Mouse (Mus musculus): ENCODE results near the gene Nkx2-4. TPM values are rescaled to one million over a fixed set of nuclear protein-coding genes. Genes with fewer than 3 reads are reported as not detected.
A peak's percentile ranks its signal among the peaks of the same experiment; 100 is the strongest.

The Nkx2-4 gene
- polyA plus RNA-seq (2015; fragmentation: Nextera tagmentation; extraction: Ambion mirVana), result not detected in 2 replicates

DNA sequence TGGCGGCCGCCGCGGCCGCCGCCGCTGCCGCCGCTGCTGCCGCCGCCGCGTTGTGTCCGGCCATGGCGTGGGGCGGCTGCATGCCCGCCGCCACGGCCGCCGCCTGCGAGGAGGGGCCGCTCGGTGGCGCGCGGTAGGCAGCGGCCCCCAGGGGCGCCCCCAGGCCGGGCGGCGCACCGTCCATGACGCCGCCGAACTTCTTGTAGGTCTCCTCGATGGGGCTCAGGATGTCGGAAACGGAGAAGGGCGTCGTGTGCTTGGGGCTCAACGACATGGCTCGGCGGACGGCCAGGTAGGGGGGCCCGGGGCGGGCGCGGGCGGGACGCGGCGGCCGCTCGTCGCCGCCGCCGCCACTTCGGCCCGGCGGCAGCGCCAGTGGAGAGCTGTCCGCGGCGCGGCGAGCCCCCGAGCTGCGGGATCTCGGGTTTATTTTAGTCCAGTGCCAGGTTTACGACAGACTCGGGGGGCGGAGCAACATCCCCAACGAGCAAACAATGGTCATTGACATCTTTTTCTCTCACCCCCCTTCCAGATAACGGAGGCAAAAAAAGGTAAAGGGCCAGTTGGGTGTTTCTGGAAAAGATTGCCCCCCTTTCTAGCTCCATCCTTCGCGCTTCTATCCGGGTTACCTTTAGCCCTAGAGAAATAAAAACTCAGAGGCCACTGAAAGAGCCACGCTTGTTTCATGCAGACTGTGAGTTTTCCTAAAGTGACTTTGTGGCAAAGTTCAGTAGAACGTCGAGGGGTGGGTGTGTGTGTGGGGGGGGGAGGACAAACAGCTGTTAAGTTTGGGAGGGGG is at the start of gene Nkx2-4:
Nkx2-4 (minus strand) TSS at position 374 of the 799 bp plus-strand sequence.
- H3K4me2 ChIP-seq, result peak within 1 kb of the TSS; percentile 47
- no peak for ATAC-seq (ENCODE audit: low read depth)
- H3K4me1 ChIP-seq (replicated peaks), result peaks cover 16% of the 10 kb centered on the region
- H3K9me3 ChIP-seq, result no peaks in the 10 kb centered on the region
- whole genome bisulfite sequencing, result under 1% methylated on average over 67 of the region's 82 CpGs
- no peak within 1 kb of the TSS for H3K27ac ChIP-seq (replicated peaks)
- no peak within 1 kb of the TSS for H3K9ac ChIP-seq
- peaks cover 86% of the 10 kb centered on the region for H3K27me3 ChIP-seq
- H3K4me3 ChIP-seq, result peak within 1 kb of the TSS; percentile 26
- no peaks in the 10 kb centered on the region for H3K36me3 ChIP-seq

DNA sequence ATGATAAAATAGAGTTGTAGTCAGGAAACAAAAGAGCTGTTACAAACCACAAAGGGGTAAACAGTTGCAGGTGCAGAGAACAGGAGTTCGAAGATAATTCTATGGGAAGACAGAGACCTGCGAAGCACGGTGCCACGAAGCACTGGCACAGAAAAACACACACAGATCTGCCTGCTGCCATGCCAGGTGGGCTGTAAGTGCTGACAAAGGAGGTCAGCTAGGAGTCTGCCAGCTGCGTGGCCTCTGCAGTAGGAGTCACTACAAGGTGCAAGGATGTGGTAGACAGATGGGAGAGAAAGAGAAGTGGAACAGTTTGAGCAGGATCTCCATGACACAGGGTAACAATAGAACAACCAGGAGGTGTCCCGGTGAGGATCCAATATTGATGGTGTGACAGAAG is 42.1 kb upstream of the Nkx2-4 start:
- no peak overlapping the region for H3K9ac ChIP-seq

DNA sequence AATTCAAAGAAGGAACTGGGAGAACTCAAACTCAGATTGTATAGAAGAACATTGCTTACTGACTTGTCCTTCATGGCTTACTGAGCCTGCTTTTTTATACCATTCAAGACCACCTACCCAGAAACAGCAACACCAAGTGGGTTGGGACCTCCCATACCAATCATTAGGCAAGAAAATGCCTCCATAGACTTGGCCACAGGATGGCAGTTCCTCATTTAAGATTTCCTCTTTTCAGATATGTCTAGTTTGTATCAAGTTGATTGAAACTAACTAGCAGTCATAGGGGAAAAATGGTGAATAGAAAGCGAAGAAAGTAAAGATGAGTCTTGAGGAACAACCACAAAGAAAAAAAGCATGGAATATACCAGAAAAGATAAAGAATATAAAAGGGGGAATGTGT is 34.5 kb upstream of the Nkx2-4 start:
- WGBS, result 92% methylated on average over 1 of the region's 1 CpGs
- Histone ChIP-seq H3K36me3 (no peaks in the 10 kb centered on the region), H3K9me3 (no peaks in the 10 kb centered on the region), H3K27ac (replicated peaks) (no peak overlapping the region), H3K4me1 (replicated peaks) (no peaks in the 10 kb centered on the region), H3K4me2 (no peak overlapping the region), H3K9ac (no peak overlapping the region), H3K27me3 (no peaks in the 10 kb centered on the region), H3K4me3 (no peak overlapping the region)
- no peak for ATAC-seq (ENCODE audit: low read depth)

More for the DNA sequence above, 42.1 kb upstream of the Nkx2-4 start:
- Histone ChIP-seq H3K27ac (replicated peaks) (no peak overlapping the region), H3K36me3 (no peaks in the 10 kb centered on the region), H3K9me3 (no peaks in the 10 kb centered on the region), H3K4me2 (no peak overlapping the region), H3K27me3 (no peaks in the 10 kb centered on the region), H3K4me3 (no peak overlapping the region), H3K4me1 (replicated peaks) (no peaks in the 10 kb centered on the region)
- 81% methylated on average over 6 of the region's 6 CpGs for WGBS
- no peak for ATAC-seq (ENCODE audit: low read depth)

DNA sequence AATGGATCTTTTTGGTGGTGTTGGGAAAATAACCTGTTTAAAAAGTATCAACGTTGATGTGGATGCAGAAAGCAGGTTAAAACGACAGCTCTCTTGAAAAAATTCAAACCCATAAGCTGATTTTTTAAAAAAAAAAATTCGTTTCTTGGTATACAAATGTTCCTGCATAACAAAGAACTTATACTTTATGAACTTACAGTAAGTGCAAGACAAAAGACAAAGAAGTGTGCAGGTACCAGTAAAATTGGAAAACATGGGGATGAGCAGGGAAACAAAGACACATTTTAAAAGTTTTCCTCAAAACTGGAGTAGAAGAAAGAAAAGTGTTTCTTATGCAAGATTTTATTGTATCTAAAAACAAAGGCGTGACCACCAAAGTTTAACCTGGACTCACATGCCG is 1.2 kb upstream of the Nkx2-4 start:
- H3K9me3 ChIP-seq, result no peaks in the 10 kb centered on the region
- H3K27ac ChIP-seq (replicated peaks), result no peak overlapping the region
- WGBS, result 12% methylated on average over 5 of the region's 5 CpGs
- H3K4me3 ChIP-seq, result no peak overlapping the region
- H3K36me3 ChIP-seq, result no peaks in the 10 kb centered on the region
- peaks cover 16% of the 10 kb centered on the region for H3K4me1 ChIP-seq (replicated peaks)
- no peak overlapping the region for H3K9ac ChIP-seq
- ATAC-seq (ENCODE audit: low read depth), result no peak
- H3K27me3 ChIP-seq, result peaks cover 79% of the 10 kb centered on the region
- H3K4me2 ChIP-seq, result no peak overlapping the region

DNA sequence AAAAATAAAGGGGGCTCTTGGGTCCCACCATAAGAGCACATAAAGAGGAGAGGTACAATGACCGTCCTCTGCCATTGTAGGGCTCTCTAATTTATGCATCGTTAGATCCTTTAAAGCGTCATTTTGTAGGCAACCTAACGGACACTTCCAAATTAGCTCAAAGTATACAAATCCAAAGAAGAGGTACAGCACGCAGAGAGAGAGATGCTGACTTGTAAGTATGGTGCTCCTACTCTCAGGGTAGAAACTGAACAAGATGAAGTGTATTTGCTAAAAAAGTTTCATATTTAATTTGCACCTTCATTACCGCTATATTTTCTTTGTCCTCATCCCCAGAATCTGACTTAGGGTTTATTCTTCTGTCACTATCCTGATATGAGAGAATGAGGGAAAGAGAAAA is 692 bp upstream of the Nkx2-4 start:
- Histone ChIP-seq H3K4me1 (replicated peaks) (peaks cover 16% of the 10 kb centered on the region), H3K27ac (replicated peaks) (no peak overlapping the region), H3K4me3 (no peak overlapping the region), H3K9ac (no peak overlapping the region), H3K27me3 (peaks cover 84% of the 10 kb centered on the region), H3K4me2 (no peak overlapping the region), H3K36me3 (no peaks in the 10 kb centered on the region), H3K9me3 (no peaks in the 10 kb centered on the region)
- ATAC-seq (ENCODE audit: low read depth), result no peak
- WGBS, result 5% methylated on average over 6 of the region's 6 CpGs

DNA sequence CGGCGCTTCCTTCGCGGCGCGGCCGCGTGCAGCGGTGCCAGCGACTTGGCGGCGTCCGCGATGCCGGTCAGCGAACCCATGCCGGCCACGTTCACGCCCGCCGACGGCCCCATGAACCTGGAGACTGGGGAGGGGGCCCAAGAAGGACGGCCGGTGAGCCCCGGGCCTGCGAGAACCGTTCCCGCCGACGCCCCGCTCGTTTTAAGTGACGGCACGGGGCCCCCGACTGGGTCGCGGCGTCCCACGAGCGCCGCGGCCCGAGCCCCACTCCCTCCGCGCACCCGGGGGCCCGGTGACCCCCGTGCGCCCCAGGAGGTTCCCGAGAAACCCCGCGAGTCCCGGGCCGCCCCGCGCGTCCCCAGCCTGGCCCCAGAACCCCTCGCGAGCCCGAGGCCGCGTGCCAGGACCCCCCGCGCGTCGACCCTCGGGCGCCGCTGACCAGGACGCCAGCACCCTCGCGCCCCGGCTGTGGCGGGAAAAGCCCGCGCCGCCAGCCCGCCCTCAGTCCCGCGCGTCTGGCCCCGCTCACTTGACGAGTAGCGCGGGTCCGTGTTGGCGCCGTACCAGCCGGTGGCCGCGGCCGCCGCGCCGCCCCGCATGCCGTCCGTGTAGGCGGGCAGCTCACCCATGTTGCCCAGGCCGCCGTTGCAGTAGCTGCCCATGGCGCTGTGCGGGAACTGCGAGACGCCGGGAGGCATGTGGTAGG is 726 bp downstream of the Nkx2-4 start:
- Histone ChIP-seq H3K27ac (replicated peaks) (no peak overlapping the region), H3K36me3 (no peaks in the 10 kb centered on the region), H3K4me1 (replicated peaks) (peaks cover 16% of the 10 kb centered on the region), H3K4me2 (peak overlapping the region; percentile 47), H3K4me3 (peak overlapping the region; percentile 26), H3K27me3 (peaks cover 88% of the 10 kb centered on the region), H3K9ac (no peak overlapping the region), H3K9me3 (no peaks in the 10 kb centered on the region)
- peak; percentile 63 for ATAC-seq (ENCODE audit: low read depth)
- WGBS, result under 1% methylated on average over 103 of the region's 106 CpGs

DNA sequence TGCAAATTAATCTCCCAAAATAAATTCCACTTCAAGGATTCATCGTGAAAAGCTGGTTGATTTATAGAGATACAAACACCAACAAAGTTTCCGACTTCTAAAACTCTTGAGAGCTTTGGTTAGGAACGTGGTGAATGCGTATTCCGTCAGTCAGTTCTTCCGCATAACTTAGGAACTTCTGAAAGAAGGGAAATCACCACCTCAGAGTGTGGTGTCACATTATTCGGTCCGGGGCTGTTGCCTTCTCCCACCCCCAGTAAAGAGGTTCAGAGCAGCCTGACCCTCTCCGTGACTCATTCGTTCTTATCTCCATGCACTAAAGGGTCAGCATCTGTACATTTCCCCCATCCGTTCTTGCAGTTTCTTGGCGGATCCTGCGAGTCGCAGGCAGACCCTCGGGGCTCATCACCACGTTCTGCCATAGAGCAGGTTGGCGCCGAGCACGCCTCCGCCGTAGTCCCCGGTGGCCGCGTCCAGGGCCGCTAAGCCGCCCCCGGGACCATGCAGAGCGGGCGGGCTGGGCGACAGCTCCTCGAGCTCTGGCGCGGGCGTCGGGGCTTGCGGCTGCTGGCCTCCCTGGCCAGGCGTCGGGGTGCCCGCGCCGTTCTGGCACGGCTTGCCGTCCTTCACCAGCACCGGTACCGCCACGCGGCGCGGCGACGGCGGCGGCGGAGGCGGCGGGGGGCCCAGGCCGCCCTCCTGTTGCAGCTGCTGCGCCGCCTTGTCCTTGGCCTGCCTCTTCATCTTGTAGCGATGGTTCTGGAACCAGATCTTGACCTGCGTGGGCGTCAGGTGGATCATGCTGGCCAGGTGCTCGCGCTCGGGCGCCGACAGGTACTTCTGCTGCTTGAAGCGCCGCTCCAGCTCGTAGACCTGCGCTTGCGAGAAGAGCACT is 1.5 kb downstream of the Nkx2-4 start:
- Histone ChIP-seq H3K36me3 (no peaks in the 10 kb centered on the region), H3K9ac (no peak overlapping the region), H3K27ac (replicated peaks) (no peak overlapping the region), H3K4me1 (replicated peaks) (peaks cover 16% of the 10 kb centered on the region), H3K27me3 (peaks cover 96% of the 10 kb centered on the region), H3K9me3 (no peaks in the 10 kb centered on the region), H3K4me3 (no peak overlapping the region), H3K4me2 (no peak overlapping the region)
- WGBS, result under 1% methylated on average over 72 of the region's 72 CpGs
- ATAC-seq (ENCODE audit: low read depth), result peak; percentile 52

DNA sequence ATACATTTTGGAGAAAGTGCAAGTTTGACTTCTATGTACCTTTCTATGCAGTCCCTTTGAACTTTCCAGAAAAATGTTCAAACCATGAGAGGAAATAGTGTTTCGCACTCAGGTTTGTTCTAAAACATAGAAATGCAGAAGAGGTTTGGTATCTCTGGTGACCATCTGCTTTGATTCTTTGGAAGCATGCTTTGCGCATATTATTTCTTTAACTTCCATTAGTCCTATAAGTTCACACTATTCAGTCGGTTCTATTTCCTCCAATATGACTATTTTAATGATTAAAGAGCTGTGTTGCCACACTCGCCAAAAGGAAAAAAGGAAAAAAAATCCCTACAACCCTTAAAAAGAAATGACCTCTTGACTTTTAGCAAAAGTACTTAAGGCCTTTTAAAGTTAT is 2.9 kb downstream of the Nkx2-4 start:
- Histone ChIP-seq H3K4me1 (replicated peaks) (peaks cover 16% of the 10 kb centered on the region), H3K27me3 (peaks cover 89% of the 10 kb centered on the region), H3K9me3 (no peaks in the 10 kb centered on the region), H3K4me3 (no peak overlapping the region), H3K9ac (no peak overlapping the region), H3K4me2 (no peak overlapping the region), H3K27ac (replicated peaks) (no peak overlapping the region), H3K36me3 (0 out of 2 replicates have a peak, but pooled peaks cover under 1% of the 10 kb centered on the region)
- WGBS, result 63% methylated on average over 4 of the region's 4 CpGs
- ATAC-seq (ENCODE audit: low read depth), result no peak

DNA sequence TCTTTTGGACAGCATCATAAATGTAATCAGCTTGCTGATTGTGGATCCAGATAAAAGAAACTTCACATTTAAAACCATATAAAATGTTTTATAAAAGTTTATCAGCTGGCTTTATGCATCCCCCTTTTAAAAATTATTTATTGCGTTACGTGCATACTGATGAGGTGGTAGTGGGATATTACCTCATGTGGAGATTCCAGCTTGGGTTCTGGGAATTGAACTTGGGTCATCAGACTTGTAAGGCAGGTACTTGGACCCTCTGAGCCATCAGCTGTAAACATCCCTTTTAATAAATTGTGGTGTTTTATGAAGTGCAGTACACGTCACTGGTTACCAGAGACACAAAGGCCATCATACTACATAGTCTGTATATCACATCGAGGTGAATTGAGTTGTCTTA is 10.8 kb downstream of the Nkx2-4 start:
- H3K4me3 ChIP-seq, result no peak overlapping the region
- H3K9ac ChIP-seq, result no peak overlapping the region
- peaks cover 13% of the 10 kb centered on the region for H3K27me3 ChIP-seq
- peaks cover 2% of the 10 kb centered on the region; the same call in 1 of the 2 replicates for H3K4me1 ChIP-seq (replicated peaks)
- H3K9me3 ChIP-seq, result no peaks in the 10 kb centered on the region
- no peak overlapping the region for H3K4me2 ChIP-seq
- 95% methylated on average over 4 of the region's 4 CpGs for WGBS
- H3K27ac ChIP-seq (replicated peaks), result no peak overlapping the region
- no peak for ATAC-seq (ENCODE audit: low read depth)
- peaks cover 30% of the 10 kb centered on the region for H3K36me3 ChIP-seq

DNA sequence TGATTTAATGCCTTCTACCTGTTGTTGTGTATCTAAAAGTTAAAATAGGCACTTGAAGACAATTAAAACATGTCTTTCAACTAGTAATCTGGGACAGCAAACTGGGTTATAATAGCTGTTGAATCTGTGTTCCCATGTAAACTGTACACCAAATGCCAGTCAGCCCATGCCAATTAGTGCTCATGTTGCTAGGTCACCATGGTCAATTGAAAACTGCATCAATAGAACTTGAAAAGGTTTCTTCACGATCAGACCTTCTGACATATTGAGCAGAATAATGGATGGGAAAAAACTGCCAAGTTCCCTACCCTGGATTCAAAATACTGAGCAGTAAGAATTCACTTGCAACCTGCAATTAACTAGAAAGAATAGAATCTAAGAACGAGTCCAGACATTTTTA is 11.3 kb downstream of the Nkx2-4 start:
- H3K4me1 ChIP-seq (replicated peaks), result peaks cover 7% of the 10 kb centered on the region; the same call in 1 of the 2 replicates
- peaks cover 9% of the 10 kb centered on the region for H3K27me3 ChIP-seq
- 64% methylated on average over 2 of the region's 2 CpGs for WGBS
- H3K4me3 ChIP-seq, result no peak overlapping the region
- ATAC-seq (ENCODE audit: low read depth), result no peak
- no peak overlapping the region for H3K4me2 ChIP-seq
- H3K27ac ChIP-seq (replicated peaks), result no peak overlapping the region
- H3K9me3 ChIP-seq, result no peaks in the 10 kb centered on the region
- no peak overlapping the region for H3K9ac ChIP-seq
- peaks cover 34% of the 10 kb centered on the region for H3K36me3 ChIP-seq

DNA sequence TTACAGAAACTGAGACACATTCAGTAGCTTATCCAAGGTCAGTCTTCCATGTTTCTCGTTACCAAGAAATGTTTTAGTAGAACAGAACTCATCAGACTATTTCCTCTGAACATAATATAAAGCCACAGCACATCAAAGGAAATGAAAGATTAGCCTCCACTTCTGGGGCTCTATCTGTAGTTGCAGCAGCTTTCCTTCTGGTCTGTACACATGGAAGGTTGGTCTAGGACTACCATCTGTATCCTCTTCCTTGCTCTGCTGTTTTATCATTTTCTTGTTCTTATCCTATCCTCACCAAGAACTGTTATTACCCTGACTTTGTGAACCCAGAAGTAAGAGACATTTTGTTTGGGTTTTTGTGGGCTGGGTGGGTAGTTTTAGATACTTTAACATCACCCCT is 14.9 kb downstream of the Nkx2-4 start:
- WGBS, result 91% methylated on average over 1 of the region's 1 CpGs
- Histone ChIP-seq H3K4me1 (replicated peaks) (peaks cover 8% of the 10 kb centered on the region; the same call in 1 of the 2 replicates), H3K27ac (replicated peaks) (no peak overlapping the region), H3K9me3 (no peaks in the 10 kb centered on the region), H3K9ac (no peak overlapping the region), H3K27me3 (no peaks in the 10 kb centered on the region), H3K4me3 (no peak overlapping the region), H3K36me3 (peaks cover 23% of the 10 kb centered on the region), H3K4me2 (no peak overlapping the region)
- ATAC-seq (ENCODE audit: low read depth), result no peak
